Mouse (Mus musculus): ENCODE data around the gene Arhgap30. TPM values are rescaled to one million over a fixed set of nuclear protein-coding genes. Genes with fewer than 3 reads are reported as not detected.

The Arhgap30 gene
- polyA plus RNA-seq, 1 experiment = 0.78 TPM

DNA sequence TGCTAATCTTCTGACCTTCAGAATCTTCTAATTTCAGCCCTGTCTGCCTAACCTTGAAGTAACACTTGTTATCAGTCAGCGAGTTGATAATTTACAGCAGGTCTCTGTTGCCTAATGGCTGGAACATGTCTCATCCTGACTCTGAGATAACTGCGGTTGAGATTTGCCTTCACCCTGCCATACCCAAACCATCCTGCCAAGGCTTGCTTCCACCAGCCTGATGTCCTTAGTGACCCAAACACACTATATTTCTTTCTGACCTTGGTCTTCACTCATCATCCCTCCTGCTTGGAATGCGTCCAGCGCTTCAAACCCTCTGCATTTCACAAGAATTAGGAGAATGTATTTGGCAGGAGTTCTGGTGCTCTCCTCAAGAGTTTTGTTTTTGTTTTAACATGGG lies 36.4 kb downstream of the Arhgap30 start:
- TF ChIP-seq EP300 (IDR thresholded peaks at IDR 0.05; ENCODE audit: insufficient read depth, low read depth, low read length) (no peak), CTCF (IDR thresholded peaks at IDR 0.05; ENCODE audit: low read depth, low read length) (no peak), POLR2A (IDR thresholded peaks at IDR 0.05; ENCODE audit: insufficient read depth, low read length) (no peak)
- H3K4me1 ChIP-seq (ENCODE audit: control insufficient read depth, insufficient read depth, low read length) = peaks cover 3% of the 10 kb centered on the region
- no peaks in the 10 kb centered on the region for H3K9me3 ChIP-seq (replicated peaks; ENCODE audit: control insufficient read depth, insufficient read depth, low read length, poor library complexity, severe bottlenecking)

DNA sequence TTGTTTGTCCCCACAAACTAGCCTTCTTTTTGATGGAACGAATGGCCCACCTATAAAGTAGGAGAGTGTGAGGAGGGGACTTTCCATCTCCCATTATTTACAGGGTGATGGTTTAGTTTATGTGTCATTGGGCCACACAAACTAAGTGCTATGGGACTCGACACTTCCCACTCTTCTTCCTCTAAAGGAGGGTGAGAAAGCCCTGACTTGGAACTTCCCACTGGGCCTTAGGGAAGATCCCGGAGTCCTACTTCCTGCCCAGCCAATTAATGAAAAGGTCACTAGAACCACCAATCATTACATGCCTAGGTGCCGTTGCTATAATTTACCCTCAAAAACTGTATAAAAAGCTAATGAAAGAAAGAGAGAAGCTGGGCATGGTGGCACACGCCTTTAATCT lies 43.4 kb downstream of the Arhgap30 start:
- no peaks in the 10 kb centered on the region for H3K27me3 ChIP-seq (ENCODE audit: control insufficient read depth, insufficient read depth, low read length, poor library complexity, severe bottlenecking)
- no peaks in the 10 kb centered on the region for H3K9me3 ChIP-seq (replicated peaks; ENCODE audit: control insufficient read depth, insufficient read depth, low read length, poor library complexity, severe bottlenecking)
- no peak overlapping the region for H3K9ac ChIP-seq (ENCODE audit: low read depth, poor library complexity, severe bottlenecking)
- TF ChIP-seq CTCF (IDR thresholded peaks at IDR 0.05; ENCODE audit: low read depth, low read length) = no peak
- no peak for TF ChIP-seq POLR2A (IDR thresholded peaks at IDR 0.05; ENCODE audit: insufficient read depth, low read length)
- TF ChIP-seq EP300 (IDR thresholded peaks at IDR 0.05; ENCODE audit: insufficient read depth, low read depth, low read length) = no peak
- H3K36me3 ChIP-seq (ENCODE audit: control insufficient read depth, insufficient read depth, low read length, poor library complexity, severe bottlenecking) = no peaks in the 10 kb centered on the region
- H3K27ac ChIP-seq (ENCODE audit: insufficient read depth, low read length) = no peak overlapping the region
- H3K4me1 ChIP-seq (ENCODE audit: control insufficient read depth, insufficient read depth, low read length) = peaks cover 4% of the 10 kb centered on the region
- no peak overlapping the region for H3K4me3 ChIP-seq (ENCODE audit: low read depth, low read length)

More for the DNA sequence above, 36.4 kb downstream of the Arhgap30 start:
- no peaks in the 10 kb centered on the region for H3K27me3 ChIP-seq (ENCODE audit: control insufficient read depth, insufficient read depth, low read length, poor library complexity, severe bottlenecking)
- no peak overlapping the region for H3K27ac ChIP-seq (ENCODE audit: insufficient read depth, low read length)
- H3K9ac ChIP-seq (ENCODE audit: low read depth, poor library complexity, severe bottlenecking) = no peak overlapping the region
- no peaks in the 10 kb centered on the region for H3K36me3 ChIP-seq (ENCODE audit: control insufficient read depth, insufficient read depth, low read length, poor library complexity, severe bottlenecking)
- no peak overlapping the region for H3K4me3 ChIP-seq (ENCODE audit: low read depth, low read length)

DNA sequence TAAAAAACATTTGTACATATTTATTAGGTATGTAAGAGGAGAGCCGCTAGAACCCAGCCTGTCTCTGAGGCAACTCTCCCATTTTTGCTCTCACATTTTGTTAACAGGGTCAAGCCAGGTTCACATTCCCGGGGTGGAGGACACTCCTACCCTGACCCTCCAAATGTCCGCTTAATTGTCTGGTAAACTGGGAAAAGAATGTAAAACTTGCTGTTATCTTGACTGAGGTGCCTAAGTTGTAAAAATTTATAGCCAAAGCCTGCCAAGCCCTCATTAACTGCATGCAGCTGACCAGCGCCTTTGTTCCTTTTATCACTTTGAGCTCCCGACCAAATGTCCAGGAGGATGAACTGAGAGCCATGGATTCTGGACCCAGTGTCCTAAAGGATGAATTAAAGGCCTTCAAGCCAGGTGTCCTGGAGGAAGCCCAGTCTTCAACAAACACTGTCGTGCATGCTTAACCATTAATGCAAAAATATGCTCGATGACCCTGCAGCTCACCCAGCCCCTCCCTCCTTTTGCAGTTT lies 46.6 kb downstream of the Arhgap30 start:
- H3K27me3 ChIP-seq (ENCODE audit: control insufficient read depth, insufficient read depth, low read length, poor library complexity, severe bottlenecking) = no peaks in the 10 kb centered on the region

GRCm38 (mm10) chr1:171435974-171436373 lies 47.2 kb downstream of the Arhgap30 start:
- Histone ChIP-seq H3K27ac (ENCODE audit: insufficient read depth, low read length) (no peak overlapping the region), H3K27me3 (ENCODE audit: control insufficient read depth, insufficient read depth, low read length, poor library complexity, severe bottlenecking) (no peaks in the 10 kb centered on the region), H3K4me3 (ENCODE audit: low read depth, low read length) (no peak overlapping the region)

More for the DNA sequence above, 46.6 kb downstream of the Arhgap30 start:
- Histone ChIP-seq H3K4me3 (ENCODE audit: low read depth, low read length) (no peak overlapping the region), H3K27ac (ENCODE audit: insufficient read depth, low read length) (no peak overlapping the region), H3K4me1 (ENCODE audit: control insufficient read depth, insufficient read depth, low read length) (peaks cover 3% of the 10 kb centered on the region), H3K36me3 (ENCODE audit: control insufficient read depth, insufficient read depth, low read length, poor library complexity, severe bottlenecking) (no peaks in the 10 kb centered on the region), H3K9me3 (replicated peaks; ENCODE audit: control insufficient read depth, insufficient read depth, low read length, poor library complexity, severe bottlenecking) (no peaks in the 10 kb centered on the region), H3K9ac (ENCODE audit: low read depth, poor library complexity, severe bottlenecking) (no peak overlapping the region)
- TF ChIP-seq CTCF (IDR thresholded peaks at IDR 0.05; ENCODE audit: low read depth, low read length) (no peak), EP300 (IDR thresholded peaks at IDR 0.05; ENCODE audit: insufficient read depth, low read depth, low read length) (no peak), POLR2A (IDR thresholded peaks at IDR 0.05; ENCODE audit: insufficient read depth, low read length) (no peak)

DNA sequence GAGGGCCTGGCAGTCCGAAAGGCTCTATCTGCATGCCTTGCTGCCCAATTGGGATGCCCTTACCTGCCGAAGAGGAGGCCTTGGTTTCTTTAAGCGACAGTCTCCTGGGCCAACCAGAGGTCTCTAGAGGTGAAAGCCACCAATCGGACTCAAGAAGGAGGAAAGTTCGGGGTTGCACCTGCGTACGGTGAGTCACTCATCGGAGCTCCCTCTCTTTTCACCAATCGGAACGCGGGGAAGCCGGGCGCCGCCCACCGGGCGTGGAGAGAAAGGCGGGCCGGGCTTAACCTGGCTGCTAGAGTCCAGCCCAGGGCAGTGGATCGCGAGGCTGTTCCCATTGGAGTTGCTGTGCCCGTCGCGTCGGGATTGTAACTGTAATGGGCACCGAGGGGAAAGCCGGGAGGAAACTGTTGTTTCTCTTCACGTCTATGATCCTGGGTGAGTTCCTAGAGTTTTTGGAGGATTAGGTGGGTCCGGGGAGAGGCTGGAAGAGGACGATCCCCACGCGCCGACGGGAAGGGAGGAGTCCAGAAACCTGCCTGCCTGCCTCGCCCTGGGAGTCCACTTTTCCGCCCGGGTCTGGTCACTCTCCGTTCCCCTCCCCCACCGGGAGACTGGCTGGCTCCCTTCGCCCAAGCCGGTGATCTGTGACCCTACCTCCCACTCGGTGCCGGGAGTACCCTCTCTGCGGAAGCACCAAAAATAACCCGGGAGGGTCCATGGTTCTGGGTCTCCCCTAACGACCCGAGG lies 48.7 kb downstream of the Arhgap30 start, which contains the start of gene F11r:
Gene F11r, plus strand, starts transcription at position 272 of the 750 bp plus-strand sequence.
- Histone ChIP-seq H3K27ac (ENCODE audit: insufficient read depth, low read length) (peak within 1 kb of the TSS; percentile 64; the same call in 1 of the 2 replicates), H3K27me3 (ENCODE audit: control insufficient read depth, insufficient read depth, low read length, poor library complexity, severe bottlenecking) (no peaks in the 10 kb centered on the region), H3K9me3 (replicated peaks; ENCODE audit: control insufficient read depth, insufficient read depth, low read length, poor library complexity, severe bottlenecking) (no peaks in the 10 kb centered on the region), H3K4me3 (ENCODE audit: low read depth, low read length) (peak within 1 kb of the TSS; percentile 87), H3K4me1 (ENCODE audit: control insufficient read depth, insufficient read depth, low read length) (peaks cover 7% of the 10 kb centered on the region), H3K9ac (ENCODE audit: low read depth, poor library complexity, severe bottlenecking) (peak within 1 kb of the TSS; percentile 70), H3K36me3 (ENCODE audit: control insufficient read depth, insufficient read depth, low read length, poor library complexity, severe bottlenecking) (no peaks in the 10 kb centered on the region)
- TF ChIP-seq CTCF (IDR thresholded peaks at IDR 0.05; ENCODE audit: low read depth, low read length) (no peak), EP300 (IDR thresholded peaks at IDR 0.05; ENCODE audit: insufficient read depth, low read depth, low read length) (peak; percentile 21; the same call in 1 of the 2 replicates), POLR2A (IDR thresholded peaks at IDR 0.05; ENCODE audit: insufficient read depth, low read length) (peak; percentile 99)

More at GRCm38 (mm10) chr1:171435974-171436373, 47.2 kb downstream of the Arhgap30 start:
- Histone ChIP-seq H3K4me1 (ENCODE audit: control insufficient read depth, insufficient read depth, low read length) (peaks cover 4% of the 10 kb centered on the region), H3K36me3 (ENCODE audit: control insufficient read depth, insufficient read depth, low read length, poor library complexity, severe bottlenecking) (no peaks in the 10 kb centered on the region), H3K9ac (ENCODE audit: low read depth, poor library complexity, severe bottlenecking) (no peak overlapping the region), H3K9me3 (replicated peaks; ENCODE audit: control insufficient read depth, insufficient read depth, low read length, poor library complexity, severe bottlenecking) (no peaks in the 10 kb centered on the region)
- TF ChIP-seq CTCF (IDR thresholded peaks at IDR 0.05; ENCODE audit: low read depth, low read length) = no peak
- TF ChIP-seq POLR2A (IDR thresholded peaks at IDR 0.05; ENCODE audit: insufficient read depth, low read length) = no peak
- TF ChIP-seq EP300 (IDR thresholded peaks at IDR 0.05; ENCODE audit: insufficient read depth, low read depth, low read length) = no peak

All from ES-Bruce4 (cell line).